Mouse (Mus musculus): ENCODE measurements around the gene Cc2d1b.

Gene Cc2d1b

DNA sequence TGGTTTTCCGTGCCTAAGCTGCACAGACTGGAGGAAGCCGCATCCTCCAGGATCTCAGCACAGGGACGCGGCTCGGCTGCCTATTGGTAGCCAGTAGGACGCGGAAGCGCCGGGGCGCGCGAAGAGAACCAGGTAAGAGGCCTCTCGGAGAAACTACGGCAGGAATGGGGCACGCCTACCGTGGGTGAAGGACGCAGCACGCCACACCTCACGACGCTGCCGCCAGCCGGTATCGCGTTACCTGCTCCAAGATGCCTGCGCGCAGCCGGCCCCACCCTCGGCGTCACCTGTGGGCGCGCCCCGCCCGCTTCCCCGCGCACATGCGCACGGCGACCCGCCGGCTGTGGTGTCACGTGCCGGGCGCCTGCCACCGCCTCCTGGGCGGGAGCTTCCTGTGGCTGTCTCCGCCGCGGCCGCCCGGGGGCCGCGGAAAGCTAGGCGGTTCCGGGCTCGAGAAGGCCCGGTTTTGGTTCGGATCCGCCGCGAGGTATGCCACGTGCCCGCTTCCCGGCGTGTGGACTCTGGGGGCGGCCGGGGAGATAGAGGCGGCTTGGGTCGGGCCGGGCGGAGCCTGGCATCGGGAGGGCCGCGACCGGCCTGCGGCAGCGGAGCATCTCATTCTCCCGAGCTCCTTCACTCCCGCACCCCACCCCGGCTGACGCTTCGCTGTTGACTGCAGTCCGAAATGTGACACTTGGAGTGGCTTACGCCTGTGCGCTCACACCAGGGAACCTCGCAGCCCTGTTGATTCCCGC, at the start of gene Cc2d1b:
Gene Cc2d1b (plus strand): TSS at position 354 of the 755 bp plus-strand sequence.
- peak; percentile 93 for DNase-seq (ENCODE audit: extremely low spot score, low spot score)

DNA sequence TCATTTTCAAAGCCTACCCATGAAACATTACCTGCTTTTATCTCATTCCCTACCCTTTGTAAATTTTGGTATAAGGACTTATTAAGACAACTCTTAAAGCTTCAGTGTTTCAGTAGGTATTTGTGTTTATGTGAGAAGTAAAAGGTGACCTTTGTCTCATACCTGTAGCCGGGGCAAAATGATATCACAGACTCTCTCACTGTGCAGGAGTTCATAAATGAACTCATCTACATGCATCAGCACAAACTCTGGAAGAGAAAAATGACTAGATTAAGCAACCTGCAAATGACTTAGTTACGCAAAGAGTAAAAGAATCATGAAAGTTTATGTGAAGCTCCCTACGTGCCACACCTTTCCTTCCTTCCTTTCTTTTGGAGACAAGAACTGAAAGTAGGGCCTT, 47.1 kb upstream of the Cc2d1b start:
- no peak for DNase-seq (ENCODE audit: extremely low spot score, low spot score)

DNA sequence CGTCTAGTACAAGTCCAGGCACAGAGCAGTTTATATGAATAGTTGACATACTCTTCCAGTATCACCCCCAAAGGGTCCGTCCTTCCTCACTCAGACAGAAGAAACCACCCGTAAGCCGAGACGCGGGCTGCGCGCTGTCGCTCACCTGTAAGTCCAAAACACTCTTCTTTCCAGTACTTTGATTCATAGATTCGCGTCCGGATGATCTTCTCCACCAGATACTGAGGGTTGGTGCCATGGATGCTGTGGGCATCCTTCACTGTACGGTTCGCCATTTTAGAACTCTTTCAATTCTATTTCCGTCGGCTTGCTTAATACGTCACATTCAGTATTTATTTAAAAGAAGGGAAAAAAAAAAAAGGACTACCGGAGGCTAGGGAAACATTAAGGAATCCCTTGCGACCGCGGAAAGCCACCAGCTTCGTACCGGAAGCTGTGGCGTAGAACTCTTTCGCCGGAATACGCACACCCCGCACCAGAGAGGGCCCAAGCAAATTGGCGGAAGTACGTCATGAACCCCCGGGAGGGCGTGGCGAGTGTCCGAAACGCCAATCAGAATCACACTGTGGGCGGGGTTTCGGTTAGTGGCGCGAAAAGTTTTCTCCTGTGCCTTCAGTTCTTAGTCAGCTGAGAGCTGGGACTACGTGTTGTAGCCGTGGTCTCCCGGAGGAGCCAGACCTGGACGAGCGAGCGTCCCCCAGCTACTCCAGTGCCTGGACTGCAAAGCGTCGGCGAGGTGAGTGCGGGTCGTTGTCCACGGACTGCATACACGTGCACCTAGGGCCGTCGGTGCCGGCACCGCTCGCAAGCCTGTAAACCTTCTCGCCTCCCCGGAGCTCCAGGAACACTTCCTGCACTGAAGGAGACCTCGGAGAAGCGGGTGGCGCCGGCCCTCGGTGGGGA, 40.6 kb upstream of the Cc2d1b start, which contains the start of the genes Prpf38a and Orc1:
Gene Prpf38a (minus strand): TSS at position 497 of the 903 bp plus-strand sequence.
Gene Orc1 (plus strand): TSS at position 584 of the 903 bp plus-strand sequence.
- peak; percentile 99 for DNase-seq (ENCODE audit: extremely low spot score, low spot score)

DNA sequence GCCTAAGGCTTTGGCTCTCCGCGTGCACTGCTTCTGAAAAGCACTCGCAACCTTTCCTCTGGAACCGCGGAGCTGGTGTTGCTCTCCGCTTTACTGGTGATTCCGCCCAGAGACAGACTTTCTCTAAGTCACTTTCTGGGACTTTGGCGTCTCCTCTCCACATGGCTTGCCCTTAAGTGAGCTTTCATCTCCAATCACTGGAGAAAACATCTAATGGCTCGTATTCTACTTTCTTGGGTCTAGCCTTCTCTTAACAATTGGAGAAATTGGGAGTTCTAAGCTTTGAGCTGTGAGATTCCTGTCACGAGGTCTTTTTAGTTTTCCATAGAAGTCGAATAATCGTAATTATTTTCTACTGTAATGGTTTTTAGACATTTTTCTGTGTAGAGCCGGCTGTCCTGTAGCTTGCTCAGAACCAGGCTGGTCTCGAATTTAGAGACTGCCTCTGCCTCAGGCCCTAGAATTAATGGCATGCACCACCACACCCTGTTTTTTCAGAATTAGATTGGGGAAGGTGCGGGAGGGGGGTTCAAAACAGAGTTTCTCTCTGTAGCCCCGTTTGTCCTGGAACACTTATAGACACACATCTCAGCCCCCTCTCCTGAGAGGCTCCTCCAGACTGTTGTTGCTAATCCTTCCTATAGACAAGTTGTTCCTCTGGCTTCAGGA, 39.9 kb upstream of the Cc2d1b start:
- DNase-seq (ENCODE audit: extremely low spot score, low spot score), result no peak

DNA sequence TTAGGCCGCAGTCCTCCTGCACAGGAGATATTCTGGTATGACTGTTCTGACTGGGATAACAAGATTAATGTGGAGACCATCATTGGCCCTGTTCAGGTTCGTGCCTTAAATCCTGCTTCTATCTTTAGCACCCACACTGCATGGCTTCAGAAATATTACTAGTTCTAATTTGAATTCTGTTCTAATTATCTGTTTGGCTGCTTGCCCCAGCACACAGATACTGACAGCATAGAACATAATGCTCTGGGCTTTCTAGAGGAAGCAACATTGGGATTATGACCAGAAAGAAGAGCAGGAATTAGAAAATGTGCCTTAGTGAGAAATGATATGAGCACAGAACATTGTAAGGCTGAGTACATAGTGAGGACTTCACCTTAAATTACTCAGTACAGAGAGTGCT, 26.4 kb upstream of the Cc2d1b start:
- DNase-seq (ENCODE audit: extremely low spot score, low spot score), result no peak

DNA sequence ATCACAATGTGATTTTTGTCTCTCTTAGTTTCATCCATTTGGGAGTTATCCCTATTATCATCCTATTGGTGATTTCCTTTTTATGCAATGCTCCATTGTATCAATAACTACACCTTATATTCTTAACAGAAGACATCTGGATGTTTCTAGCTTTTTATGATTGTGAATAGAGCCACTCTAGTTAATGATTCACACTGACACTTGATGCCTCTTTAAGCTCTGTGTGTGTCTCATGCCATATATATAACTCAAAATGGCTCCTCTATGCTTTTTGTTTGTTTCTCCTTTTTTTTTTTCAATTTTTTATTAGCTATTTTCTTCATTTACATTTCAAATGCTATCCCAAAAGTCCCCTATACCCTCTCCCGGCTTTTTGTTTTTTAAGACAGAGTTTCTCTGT, 24.0 kb upstream of the Cc2d1b start:
- DNase-seq (ENCODE audit: extremely low spot score, low spot score), result no peak

DNA sequence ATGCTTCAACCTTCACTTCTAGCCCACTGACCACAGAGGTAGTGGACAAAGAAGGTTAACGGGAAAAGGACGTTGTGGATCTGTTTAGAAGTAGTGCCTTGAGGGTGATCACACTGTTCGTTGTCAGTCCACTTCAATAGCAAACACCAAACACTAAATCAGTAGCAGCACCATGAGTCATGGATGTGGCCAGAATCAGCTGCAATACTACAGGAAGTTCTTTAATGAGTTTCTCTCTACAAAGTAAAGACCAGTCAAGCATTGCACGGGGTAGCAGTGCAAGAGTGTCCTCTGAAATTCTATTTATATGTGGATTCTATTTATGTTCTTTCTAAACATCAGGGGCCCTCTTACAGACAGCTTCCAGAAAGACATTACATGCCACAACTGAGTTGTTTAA, 21.4 kb upstream of the Cc2d1b start:
- DNase-seq (ENCODE audit: extremely low spot score, low spot score), result no peak

DNA sequence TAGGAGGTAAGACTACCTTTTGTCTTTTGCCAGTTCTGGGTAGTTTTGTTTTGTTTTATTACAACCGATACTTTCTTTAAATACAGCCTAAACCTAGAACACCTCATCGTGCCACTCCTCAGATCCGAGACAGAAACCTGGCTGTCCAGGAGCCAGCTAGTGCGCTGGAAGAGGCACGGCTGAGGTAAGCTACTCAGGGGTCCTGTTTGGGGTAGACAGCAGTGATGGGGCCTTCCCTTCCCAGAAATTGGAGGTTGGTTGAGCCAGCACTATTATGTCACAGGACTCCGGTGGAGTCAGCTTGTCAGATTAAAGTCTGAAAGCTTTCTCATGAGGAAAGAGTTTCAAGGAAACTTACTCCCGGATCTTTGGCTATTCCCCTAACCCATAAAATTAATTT, 17.9 kb upstream of the Cc2d1b start:
- no peak for DNase-seq (ENCODE audit: extremely low spot score, low spot score)

DNA sequence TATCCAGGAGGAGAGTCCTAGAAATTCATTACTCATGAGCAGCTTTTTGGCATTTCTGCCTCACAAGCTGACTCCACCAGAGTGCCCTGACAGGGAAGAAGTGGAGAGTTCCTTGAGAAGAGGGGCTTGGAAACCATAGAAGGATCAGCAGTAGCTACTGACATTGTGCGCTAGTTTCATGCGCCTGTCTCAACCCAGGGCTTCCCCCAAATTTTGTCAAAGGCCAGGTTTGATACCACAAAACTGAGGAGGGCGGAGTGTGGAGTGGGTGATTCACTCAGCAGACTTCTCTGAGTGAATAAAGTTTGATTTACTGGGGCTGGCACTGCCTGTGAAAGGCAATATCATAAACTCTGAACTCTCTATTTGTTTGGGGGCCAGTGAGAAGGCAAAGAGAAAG, 11.1 kb upstream of the Cc2d1b start:
- DNase-seq (ENCODE audit: extremely low spot score, low spot score), result no peak

DNA sequence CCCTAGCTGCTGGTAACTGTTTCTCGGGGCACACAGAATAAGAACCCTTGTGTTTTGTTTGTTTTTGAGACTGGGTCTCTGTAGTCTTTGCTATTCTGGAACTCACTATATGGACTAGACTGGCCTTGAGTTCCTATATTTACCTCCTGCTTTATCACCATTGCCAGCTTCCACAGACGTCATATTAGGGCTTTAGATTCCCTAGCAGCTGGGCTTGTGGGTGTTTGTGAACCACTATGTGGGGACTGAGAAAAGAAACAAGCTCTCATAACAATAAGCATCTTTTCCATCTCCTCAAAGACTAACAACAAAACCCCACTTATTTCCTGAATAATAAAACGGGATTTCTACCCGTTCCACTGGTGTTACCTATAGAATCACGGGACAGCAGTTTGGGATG, 8.8 kb upstream of the Cc2d1b start:
- DNase-seq (ENCODE audit: extremely low spot score, low spot score), result no peak

DNA sequence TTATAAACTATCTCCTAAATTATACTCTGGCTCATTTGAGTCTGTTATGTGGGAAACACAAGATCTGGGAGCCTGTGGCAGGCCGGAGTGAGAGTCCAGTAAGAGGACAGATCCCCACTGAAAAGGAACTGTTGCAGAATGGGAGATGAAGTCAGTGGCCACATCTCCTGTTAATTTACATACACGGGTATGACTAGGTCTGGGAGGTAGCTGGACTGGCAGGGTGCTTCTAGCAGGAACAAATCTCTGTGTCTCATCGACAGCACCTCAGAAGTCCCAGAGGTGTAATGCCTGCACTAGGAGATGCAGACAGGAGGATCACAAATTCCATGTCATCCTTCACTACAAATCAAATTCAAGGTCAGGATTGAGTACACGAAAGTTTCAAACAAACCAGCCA, 1.2 kb upstream of the Cc2d1b start:
- DNase-seq (ENCODE audit: extremely low spot score, low spot score), result no peak

DNA sequence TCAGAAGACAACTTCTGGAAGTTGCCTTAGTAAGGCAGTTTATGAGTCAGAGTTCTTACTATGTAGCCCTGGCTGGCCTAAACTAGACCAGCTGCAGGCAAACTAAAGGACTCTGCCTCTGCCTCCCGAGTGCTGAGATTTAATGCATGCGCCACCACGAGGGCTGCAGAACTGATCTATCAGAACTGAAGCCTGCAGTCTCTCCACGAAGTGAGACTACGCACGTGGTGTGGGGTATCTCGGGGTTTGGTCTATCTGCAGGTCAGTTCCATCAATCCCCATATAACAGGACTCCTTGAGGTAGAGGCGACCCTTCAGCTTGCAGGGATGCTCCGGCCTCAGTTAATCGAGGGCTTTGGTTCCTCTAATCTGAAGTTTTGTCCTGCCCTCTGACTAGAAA, 575 bp upstream of the Cc2d1b start:
- no peak for DNase-seq (ENCODE audit: extremely low spot score, low spot score)

DNA sequence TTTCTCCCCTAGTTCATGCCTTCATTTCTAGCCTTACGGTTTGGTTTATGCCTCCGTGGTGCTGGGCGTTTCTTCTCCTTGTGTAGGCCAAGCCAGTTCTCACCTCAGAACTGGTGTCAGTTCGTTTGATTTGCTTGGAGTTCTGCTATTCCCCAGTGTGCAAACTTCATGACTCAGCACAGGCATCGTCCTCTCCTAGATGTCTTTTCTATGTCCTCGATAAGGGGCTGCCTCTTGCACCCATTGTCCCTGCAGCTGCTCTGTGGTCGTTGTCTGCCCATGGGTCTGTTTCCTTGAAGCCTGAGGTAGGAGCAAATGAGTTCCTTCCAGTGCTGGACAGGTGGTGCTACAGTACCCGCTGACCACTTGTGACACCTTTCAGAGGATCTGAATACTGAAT, 796 bp downstream of the Cc2d1b start:
- DNase-seq (ENCODE audit: extremely low spot score, low spot score), result no peak

DNA sequence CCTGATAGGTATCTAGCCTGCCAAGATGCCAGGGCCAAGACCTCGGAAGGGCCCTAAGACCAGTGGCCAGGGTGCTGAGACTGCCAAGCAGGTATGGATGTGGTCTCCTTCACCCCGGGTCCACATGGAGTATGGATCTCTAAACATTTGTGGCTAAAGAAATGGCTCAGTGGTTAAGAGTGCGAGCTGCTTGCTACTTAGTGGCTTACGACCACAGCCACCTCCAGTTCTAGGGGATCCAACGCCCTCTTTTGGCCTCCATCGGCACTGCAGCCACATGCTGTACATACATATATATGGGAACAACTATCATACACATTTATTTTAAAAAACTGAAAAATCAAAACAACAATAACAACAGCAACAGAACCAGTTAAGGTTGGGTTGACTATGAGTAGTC, 1.8 kb downstream of the Cc2d1b start:
- no peak for DNase-seq (ENCODE audit: extremely low spot score, low spot score)

DNA sequence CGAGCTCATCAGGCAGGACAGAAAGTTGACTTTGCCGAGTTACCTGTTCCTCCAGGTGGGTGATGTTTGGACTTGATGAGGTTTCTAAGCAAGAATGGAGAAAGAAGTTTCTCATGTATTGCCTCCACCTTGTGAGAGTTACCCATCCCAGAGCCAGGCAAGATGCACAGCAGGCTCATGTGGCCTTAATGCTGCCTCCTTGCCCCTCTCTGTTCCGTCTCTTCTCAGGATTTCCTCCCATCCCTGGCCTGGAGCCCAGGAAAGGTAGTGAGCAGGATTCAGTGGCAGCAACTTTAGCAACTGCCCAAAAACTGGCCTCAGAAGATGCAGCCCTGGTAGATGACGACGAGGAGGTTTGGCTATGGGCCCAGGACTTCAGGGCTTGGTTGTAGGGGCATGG, 7.3 kb downstream of the Cc2d1b start:
- DNase-seq (ENCODE audit: extremely low spot score, low spot score), result no peak

DNA sequence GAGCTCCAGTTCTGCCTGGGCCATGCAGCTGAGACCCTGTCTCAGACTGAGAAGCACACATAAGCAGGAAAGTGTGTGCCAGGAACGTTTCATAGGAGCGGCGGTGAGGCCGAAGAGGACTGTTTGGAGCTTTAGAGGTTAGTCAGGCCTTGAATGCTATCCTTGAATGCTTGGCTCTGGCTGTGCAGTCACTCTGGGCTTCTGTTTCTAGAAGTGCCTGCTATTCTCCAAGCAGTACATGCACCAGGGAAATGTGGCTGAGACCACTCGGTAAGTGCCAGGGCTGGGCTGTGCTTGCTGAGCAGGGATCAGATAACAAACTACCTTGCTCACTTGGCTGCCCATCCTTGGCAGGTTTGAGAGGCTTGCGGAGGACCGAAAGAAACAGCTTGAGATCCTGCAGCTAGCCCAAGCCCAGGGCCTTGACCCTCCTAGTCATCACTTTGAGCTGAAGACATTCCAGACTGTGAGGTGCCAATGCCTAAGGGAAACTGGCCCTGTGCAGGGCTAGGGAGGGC, 9.7 kb downstream of the Cc2d1b start:
- DNase-seq (ENCODE audit: extremely low spot score, low spot score), result no peak

DNA sequence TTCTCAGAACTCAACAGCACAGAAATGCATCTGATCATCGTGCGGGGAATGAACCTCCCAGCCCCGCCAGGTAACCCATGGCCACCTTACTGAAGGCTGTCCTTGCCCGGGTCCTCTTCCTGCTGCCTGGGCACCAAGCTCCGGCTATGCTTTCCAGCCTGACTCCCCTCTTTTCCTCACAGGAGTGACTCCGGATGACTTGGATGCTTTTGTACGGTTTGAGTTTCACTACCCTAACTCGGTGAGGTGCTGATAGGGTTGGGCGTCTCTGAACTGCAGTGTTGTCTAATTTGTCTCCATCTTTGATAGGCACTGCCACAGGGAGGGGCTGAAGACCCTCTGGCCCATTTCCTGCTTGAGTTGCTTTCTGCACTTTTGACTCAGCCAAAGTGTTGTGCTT, 10.4 kb downstream of the Cc2d1b start:
- DNase-seq (ENCODE audit: extremely low spot score, low spot score), result no peak

DNA sequence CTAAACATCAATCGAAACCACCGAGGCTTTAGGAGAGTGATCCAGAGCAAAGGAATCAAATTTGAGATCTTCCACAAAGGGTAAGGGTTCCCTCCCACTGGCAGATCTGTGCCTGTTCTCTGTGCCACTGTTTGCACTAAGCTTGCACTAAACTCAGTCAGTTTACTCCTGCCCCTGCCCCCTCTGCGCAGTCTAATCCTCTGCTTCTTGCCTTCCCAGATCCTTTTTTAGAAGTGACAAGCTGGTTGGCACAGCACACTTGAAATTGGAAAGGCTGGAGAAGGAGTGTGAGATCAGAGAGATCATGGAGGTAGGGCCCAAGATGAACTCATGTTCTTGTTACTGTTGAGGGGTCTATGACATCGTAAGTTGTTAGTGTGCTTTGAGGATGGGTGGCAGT, 11.9 kb downstream of the Cc2d1b start:
- DNase-seq (ENCODE audit: extremely low spot score, low spot score), result no peak

DNA sequence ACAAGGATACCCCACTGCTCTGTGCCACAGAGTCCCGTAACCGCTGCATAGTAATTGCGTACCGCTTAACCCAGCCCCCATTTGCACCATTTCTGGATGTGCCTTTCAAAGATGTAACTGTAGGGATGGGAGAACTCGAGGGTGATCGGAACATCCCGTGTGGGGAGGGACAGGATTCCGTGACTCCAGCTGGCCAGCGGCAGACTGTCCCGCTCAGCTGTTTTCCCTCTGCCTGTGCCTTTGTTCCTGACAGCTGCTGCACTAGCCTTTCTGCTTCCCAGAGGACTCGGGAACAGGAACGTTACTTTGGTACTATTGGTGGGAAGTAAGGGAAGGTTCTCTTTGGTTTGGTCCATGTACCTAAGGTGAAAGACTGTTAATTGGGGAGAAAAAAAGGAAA, 14.0 kb downstream of the Cc2d1b start:
- DNase-seq (ENCODE audit: extremely low spot score, low spot score), result no peak

DNA sequence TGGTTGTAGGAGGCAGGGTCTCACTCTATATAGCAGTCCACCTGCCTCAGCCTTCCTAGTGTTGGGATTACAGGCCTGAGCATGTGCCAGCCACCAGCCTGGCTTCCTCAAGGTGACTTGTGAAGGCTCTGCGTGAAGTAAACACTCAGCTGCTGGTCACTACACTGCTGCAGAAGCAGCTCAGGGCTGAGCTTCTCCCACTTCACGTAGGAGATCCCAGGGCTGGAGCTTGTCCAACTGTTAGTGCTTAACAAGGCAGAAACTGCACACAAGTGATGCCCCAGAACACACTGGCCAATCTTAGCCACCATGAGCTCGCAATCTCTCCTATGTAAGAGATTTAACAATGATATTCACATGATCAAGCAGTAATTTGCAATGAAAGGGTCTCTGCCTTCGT, 15.0 kb downstream of the Cc2d1b start:
- DNase-seq (ENCODE audit: extremely low spot score, low spot score), result no peak

DNA sequence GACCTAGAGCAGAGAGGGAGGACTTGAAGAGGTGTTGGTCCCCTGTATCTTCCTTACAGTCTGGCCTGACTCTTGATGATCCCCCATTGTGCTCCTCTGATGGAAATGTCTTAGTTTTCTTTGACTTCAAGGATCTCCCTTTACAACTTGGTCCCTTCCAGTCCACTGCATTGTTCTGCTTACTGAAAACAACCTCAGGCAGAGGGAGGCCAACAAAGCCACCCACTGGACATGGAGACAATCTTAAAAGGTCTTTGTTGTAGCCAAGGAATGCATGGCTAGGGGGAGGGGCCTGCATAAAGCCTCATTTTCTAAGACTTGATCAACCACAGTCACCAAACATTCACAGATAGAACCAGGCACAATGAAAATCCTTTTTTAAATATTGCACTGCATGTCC, 15.4 kb downstream of the Cc2d1b start:
- DNase-seq (ENCODE audit: extremely low spot score, low spot score), result no peak

DNA sequence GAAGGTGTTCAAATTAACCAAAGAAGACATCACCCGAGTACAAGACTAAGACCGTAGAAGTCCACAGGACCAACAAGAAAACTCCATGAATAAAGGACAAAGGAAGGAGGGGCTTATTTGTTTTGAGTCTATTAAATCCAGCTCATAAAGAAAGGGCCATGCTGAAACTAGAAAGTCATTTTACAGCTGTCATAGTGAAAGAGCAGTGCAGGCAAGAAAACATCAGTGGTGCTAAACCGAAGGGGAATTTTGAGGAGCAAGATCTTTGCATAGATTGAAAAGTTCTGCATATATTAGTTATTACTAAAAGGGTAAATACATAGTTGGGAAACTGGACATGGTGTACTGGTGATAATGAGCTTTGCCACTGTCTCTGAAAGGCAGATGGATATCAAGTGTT, 18.0 kb downstream of the Cc2d1b start:
- DNase-seq (ENCODE audit: extremely low spot score, low spot score), result no peak
